Mouse (Mus musculus) adrenal gland, postnatal 36 days (tissue): Measurements from ENCODE around the gene Smim1. TPM values are rescaled to one million over a fixed set of nuclear protein-coding genes. Genes with fewer than 3 reads are reported as not detected.

ENCODE experiments used
- DNase-seq, 2 experiments: peaks; one replicate each; pipeline ENCODE4 v3.0.0; 2021; ENCODE audit warnings: mixed read lengths in 1 of 2
- long read RNA-seq, 2 experiments: library from polyadenylated mRNA; stranded (forward); transcript quantifications; one replicate each; pipeline ENCODE4 v2.0.0; 2021; ENCODE audit warnings: borderline sequencing depth in 2 of 2
- total RNA-seq, 2 experiments: library from RNA; stranded (reverse); gene quantifications; 2 replicates each; pipeline ENCODE4 v1.2.3; 2021

Smim1 gene
- total RNA-seq: 10 to 100 TPM; 45.4 to 54.8 TPM
- long read RNA-seq, experiment 1, transcript Smim1-210 (4 exons, 707 nt): major isoform, 17 of 38 reads
- long read RNA-seq, experiment 1, transcript Smim1-201 (4 exons, 2,568 nt): minor isoform, 5 of 38 reads
- long read RNA-seq, experiment 1, partial matches to known transcripts: 9 of 38 reads
- long read RNA-seq, experiment 1, other reads (novel, unspliced or antisense): 7 of 38 reads
- long read RNA-seq, experiment 2, transcript Smim1-210 (4 exons, 707 nt): major isoform, 7 of 16 reads
- long read RNA-seq, experiment 2, partial matches to known transcripts: 2 of 16 reads
- long read RNA-seq, experiment 2, other reads (novel, unspliced or antisense): 2 of 16 reads

DNA sequence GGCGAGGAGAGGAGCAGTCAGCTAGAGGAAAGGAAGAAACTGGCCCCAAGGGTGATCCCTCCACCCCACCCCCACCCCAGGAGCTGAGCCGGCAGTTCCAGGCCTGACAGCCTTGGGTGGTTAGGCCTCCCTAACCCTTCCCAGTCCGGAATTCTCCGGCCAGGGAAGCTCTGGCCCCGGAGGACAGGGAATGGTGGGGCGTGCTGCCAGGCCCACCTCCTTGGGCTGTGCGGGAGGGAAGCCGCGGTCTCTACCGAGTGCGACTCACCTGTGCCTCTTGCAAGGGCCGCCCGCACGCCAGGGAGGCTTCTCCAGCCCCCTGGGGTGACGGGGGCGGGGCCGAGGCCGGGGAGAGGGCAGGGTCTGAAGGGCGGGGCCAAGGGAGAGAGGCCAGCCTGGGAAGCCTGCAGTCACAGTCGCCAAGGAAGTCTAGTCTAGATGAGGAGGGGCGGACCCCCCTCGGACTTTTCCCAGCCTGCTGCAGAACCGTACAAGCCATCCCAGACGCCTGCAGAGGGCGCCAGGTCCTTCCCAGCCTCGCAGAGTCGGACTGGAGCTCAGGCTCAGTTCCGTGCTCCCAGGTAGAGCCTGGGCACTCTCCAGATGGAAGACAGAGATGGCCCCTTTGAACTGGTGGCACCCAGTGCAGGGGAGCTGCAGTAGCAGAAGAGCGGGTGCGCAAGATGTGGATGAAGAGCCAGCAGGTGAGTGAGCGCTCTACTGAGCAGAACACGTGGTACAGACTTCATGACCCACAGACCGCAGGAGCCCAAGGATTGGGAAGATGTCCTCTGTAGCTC, at the start of gene Smim1:
Gene Smim1, minus strand, starts transcription at position 590 of the 800 bp plus-strand sequence.
- DNase-seq: peak; percentile 84 to 89

DNA sequence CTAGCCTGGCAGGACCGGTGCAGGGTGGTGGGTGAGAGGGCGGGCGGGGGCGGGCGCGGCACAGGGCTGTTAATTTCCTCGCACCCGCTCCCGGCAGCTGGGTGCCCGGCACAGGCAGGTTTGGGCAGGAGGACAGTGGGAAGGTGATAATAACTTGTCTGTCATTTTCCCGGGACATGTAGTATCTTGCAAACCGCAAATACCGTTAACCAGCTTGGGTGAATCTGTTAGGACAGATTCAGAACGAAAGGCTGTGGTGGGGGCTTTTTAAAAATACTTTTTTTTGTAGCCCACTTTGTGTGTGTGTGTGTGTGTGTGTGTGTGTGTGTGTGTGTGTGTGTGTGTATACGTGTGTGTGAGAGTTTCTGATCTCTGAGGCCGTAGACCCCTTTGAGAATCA, 45.9 kb upstream of the Smim1 start:
- DNase-seq: no peak

DNA sequence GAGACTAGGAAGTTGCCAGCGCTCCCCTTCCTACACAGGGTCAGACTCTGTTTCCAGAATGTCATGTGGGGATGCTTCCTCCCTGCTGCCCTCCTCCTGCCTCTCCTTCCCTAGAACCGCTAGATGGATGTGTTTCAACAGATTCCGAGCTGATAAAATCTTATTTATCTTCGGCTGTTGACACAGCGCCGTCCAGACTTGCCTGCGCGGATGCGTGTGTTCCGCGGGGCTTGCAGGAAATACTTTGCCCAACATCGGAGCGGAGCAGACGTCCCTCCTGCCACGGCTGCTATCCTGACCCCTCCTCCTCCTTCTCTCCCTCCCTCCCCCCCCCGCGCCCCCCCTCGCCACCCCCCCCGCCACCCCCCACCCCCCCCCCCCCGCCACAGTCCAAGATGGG, 45.5 kb upstream of the Smim1 start:
- DNase-seq: no peak

DNA sequence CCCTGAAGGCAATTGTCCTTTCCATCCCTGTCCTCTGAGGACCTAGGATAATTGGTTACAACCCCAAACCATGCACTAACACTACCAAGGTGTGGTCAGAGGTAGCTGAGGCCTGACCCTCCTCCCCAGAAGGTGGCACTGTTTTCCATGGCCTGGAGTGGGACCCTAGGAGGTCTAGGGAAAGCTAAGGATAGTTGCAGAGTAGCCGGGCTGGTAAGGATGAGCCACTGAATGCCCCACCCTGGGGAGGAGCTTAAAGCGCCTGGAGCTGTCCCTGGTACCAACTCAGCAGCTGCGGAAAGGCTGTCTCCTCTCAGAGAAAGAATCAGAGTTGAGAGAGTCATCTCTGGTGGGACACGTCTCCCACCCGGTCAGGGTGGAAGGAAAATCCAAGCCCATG, 44.9 kb upstream of the Smim1 start:
- DNase-seq: peak; percentile 51 to 56

DNA sequence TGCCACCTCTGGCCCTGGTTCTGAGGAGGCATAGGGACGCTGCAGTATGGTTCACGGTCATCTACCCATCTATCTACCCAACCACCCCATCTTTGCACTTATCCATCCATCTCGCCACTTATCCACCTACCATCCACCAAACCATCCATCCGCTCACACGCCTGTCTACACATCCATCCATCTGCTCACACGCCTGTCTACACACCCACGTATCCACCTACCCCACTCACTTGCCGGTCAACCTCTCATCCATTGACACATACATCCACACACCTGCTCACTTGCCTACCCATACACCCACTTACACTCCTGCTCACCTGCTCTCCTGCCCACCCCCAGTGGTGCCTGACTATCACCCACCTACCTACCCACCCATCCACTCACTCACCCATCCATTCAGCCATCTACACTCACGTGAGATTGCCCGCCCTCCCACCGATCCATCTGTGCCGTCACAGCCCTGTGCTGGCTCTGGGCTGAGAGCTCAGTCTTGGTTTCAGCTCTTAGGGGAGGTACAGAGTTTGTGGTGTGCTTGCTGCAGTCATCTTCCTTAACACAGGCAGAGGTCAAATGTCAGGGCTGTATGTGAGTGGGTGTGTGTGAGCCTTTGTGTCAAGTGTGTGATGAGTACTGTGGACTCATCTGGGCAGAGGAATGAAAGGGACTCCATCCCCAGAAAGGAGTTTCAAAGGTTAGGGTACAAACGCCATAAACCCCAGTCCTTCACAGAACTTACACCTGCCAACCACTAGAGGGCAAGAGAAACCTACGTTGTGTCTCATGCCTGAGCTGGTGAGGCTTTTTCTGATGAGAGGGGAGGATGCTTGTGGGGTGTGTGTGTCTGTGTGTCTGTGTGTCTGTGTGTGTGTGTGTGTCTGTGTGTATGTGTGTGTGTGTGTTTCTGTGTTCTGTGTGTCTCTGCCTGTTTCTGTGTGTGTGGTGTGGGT, 39.1 kb upstream of the Smim1 start:
- peak; percentile 8 to 15 for DNase-seq

DNA sequence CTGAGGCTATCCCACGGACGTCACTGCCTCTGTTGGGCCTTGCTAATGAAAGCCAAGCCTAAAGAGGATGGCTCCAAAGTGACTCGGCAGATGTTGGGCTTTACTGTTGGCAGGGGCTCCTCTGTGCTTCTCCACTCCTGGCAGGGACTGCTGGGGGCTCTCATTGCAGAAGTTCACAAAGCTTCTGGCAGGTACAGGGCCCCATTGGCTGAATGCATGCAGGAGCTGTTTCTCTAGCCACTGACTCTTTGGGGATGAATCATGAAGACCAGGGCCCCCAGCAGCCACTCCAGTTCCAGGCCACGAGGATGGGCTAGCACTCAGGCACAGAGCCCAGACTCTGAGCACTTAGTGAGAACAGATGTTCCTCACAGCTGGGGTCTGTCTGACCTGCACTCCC, 31.7 kb upstream of the Smim1 start:
- DNase-seq: no peak

DNA sequence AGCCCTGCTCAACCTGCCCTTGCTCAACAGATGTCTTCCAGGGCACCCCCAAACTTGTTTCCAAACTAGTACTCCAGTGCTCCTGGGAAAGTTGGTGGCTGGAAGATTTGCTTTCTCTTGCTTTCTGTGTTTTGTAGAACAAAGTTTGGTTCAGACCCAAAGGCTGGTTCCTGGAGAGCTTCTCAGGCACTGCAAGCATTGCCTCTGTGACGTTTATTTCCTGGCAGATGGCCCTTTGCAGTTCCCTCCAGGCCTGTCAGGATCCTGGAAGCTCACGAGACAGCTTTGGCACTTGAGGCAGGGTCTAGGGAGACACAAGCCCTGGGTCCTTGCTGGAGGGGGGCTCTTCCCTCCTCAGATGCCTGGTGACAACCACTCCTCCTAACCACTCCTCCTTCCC, 30.6 kb upstream of the Smim1 start:
- DNase-seq: peak in 1 of 2 experiments; percentile 17

DNA sequence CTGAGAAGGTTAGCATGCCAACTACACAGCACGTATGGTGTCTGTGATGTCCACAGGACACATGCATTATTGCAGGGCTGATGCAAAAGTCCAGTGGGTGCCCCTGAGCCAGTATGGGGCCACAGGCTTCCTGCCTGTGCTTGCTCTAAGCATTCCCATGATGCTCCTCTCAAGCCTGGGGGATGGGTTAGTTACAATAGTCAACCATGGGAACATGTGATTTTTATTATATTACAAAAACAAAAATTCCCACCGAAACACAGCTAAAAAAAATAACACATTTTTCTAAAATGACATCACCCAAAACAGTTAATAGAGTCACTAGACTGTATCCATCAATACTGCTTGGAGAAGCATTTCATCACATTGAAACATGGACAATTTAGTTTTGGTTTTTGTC, 30.0 kb upstream of the Smim1 start:
- no peak for DNase-seq

DNA sequence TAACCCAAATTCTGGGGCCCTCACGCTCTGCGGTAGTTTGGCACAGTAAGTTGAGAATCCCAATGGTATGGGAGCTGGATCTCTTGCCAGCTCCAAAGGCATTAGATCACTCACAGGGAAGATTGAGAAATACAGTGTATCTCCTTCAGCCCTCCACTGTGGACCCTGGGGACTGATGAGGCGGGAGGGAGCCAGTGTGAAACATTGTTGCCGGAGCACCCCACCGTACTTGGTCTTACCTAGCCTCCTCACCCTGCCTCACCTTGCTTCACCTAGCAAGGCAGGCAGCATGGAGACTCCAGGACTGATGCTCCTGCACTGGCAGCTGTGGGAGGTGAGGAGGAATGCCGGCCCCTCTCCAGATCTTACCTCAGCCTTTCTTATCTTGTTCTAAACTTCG, 29.5 kb upstream of the Smim1 start:
- no peak for DNase-seq

DNA sequence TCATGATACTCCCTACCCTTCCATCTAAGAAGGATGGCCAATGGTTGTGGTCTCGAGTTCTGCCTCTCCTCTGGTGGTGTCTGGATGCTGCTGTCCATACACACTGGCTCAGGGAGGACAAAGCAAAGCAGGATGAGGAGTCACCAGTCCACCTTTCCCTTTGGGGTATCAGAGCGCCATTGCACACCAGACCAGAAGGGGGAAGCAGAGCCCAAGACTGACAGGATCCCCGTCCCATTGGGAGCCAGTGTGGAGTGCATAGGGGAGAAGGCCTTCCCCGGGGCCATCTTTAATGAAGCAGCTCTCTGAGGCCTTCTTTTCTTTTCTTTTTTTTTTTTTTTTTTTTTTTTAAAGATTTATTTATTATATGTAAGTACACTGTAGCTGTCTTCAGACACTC, 27.0 kb upstream of the Smim1 start:
- no peak for DNase-seq

DNA sequence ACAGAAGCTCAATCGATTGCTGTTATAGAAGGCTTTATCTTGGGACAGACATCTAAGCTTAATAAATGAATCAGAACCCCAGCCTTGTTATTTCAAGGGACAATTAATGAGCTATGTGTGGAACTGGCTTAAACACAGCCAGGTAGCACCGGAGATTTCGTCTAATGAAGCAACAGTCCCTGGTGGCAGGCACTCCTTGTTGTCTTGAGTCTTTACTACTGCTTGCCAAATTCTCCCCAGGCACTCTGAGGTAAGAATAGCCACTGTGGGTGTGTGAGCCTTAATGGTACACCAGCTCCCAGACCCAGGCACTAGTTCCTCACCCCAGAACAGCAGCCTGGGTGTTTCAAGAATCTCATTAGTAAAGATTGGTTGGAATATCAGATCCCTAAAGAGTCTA, 25.4 kb upstream of the Smim1 start:
- DNase-seq: no peak

DNA sequence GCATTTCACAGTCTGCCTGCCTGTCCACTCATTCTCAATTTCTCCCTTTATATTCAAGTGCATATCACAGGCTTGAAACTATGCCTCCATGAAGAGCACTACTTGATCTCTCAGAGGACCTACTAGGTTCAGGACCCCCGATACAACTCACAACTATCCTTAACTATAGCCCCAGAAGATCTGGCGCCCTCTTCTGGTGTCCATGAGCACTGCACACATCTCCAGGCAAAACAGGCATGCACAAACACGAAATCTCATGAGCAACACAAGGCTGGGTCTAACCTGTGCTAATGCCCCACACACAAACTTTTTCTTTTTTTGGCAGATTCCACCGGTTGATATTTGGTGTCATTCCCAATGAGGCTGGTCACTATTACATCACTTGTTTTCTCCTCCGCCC, 19.8 kb upstream of the Smim1 start:
- DNase-seq: no peak

DNA sequence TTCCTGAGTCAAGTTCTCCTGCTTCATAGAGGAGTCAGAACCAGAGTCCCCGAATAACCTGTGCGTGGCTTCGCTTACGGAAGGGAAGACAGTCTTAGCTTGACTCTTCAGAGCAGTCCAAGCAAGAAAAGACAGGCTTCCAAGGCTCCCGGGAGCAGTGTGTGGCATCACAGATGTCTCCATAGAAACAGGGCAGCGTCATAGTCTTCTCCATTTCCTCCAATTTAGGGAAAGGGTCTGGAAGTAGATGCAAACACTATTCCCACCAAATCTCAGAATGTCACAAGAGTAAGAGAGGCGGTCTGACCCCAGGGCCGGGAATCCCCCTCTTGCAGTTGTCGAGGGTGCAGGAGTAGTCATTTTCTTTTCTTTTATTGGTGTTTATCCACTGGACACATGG, 16.5 kb upstream of the Smim1 start, which contains the start of gene Ccdc27:
Gene Ccdc27, minus strand, starts transcription at position 101 of the 400 bp plus-strand sequence.
- no peak for DNase-seq

DNA sequence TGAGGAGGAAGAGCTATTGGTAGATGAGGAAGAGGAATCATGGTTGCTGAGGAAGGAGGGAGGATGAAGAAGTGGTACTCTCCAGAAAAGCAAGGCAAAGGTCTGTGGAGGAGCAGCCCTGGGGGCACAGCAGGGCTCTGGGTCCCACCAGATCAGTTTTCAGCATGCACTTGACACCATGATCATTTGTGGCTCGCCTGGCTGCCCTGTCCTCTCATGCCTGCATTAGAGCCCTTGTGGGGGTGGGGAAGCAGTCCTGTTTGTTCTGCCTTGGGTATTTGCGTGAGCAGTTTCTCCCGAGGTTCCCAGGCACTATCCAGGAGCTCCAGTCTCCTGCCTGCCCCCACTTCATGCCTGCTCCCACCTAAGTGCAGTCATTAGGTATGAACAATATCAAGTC, 11.1 kb upstream of the Smim1 start:
- no peak for DNase-seq

DNA sequence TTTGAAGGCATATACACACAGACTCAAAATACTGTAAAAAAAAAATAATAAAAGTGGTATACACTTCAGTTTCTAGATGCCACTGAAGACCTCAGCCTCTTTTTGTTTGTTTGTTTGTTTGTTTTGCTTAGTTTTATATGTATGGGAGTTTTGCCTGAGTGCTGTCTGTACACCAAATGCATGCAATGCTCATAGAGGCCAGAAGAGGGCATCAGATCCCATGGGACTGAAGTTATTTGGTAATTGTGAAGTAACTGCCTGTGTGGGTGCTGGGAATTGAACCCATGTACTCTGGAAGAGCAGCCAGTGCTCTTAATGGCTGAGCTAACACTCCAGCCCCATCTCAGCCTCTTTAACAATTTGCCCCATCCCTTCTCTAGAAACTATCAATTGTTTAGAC, 2.6 kb upstream of the Smim1 start:
- no peak for DNase-seq

DNA sequence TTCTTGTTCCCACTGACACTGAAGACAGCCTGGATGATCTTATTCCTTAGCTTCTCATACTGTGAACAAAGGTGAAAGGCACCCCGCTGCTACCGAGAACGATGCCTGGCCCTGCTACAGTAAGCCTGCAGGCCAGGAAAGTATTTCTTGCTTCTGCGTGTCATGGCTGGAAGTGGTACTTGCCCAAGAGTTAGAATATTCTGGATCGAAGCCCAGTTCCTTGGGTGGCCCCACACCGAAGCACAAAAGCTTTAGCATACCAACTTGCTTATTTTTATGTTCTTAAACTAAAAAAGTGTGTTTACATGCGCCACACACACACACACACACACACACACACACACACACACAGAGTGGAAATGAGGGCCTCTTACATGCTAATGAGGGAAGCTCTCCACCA, 2.0 kb upstream of the Smim1 start:
- DNase-seq: no peak

DNA sequence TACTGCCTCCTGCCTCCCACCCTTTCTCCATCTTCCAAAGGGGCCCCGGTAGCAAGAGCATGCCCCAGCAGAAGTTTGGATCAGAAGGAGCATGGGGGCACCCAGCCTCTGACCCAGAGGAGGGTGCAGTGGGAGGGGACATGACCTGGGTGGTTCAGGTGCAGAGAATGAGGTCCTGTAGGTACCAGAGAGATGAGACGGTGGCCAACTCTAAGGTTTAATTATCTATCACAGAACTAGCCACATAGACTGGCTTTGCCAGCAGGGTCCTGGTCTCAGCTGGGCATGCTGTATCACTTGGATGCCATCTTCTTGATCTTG, 371 bp upstream of the Smim1 start:
- no peak for DNase-seq

DNA sequence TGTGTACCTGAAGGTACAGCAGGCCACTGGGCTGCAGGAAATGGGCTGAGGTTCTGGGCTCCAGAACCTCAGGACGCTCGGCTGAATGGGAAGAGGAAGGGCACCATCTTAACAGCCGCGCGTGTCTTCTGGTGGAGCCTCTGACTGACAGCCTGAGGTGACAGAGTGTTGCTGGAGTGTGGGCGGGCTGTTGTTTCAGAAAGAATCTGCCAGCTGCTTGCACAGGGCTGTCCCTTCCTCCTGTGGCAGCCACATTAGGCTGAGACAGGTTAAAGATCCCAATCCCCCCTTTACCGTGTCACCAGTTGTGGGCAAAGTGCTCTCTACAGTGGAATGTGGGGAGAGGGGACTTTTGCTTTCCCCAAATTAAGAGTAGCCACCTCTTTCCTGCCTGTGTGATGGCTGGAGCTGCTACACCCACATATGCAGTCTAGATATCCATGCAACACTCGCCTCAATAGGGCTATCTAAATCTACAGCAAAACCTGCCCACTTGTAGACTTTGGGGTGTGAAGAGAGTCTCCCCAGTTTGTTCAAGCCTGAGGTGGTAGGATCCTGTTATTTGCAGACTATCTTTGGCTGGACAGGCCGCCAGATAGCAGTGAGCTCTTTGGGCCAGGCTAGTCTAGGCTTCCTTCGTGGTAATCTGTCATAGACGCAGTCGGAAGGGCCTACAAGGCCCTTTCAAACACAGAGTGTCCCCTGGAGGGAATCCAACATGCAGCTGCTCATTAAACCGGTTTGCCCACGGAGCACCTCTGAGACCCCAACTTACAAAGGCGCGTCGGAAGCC, 1.1 kb downstream of the Smim1 start:
- peak in 1 of 2 experiments; percentile 27 for DNase-seq

DNA sequence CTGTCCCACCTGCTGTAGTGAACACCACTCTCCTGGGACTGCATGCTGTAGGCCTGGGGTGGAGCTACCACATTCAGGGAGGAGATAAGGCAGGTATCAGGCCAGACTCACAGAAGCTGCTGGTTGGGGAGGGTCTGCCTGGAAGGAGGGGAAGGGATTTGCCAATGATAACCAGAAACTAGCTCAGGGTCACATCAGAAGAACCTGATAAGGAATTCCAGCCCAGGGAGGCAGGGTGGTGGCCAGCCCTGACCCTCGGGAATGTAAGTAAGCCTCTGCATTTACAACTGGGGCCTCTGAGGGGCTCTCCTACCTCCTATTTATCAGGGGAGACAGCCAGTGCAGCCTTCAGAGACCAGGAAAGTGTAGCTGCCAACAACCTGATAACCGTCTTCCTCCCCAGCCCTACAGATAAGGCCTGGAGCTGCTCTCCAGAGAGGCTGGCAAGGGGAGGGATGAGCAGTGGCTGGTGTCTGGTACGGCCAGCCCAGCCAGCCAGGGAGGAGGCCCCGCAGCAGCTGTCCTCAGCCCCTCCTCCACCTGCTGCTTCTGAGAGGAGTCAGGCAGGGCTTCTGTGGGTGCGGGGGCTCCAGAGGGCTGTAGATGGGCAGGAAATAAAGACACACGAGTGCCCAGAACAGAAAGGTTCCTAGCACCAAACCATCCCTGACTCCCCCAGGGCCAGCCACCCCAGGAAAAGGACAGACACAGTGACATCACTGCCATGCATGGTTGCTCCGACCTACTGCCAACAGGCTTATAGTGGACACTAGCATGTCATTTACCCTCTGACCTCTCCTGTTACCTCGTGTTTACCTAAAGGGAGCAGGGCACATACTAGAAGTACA, 2.1 kb downstream of the Smim1 start:
- no peak for DNase-seq

DNA sequence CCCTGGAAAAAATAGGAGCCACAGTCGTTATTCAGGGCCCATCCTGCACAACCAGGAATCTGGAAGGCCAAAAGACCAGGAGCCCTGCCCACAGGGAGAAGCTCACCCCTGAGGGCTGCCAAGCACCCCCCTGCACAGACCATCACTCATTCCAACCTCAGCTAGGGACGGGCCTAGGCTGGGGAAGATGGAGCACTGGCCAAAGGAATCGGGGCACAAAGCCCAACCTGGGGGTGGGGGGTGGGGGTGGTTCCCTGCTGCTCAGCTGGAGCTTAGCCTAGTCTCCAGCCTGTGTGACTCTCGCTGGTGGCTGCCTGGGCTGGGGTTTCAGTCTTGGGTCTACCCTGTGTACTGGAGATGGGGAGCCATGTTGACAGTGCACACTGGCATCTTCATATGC, 3.2 kb downstream of the Smim1 start:
- no peak for DNase-seq

DNA sequence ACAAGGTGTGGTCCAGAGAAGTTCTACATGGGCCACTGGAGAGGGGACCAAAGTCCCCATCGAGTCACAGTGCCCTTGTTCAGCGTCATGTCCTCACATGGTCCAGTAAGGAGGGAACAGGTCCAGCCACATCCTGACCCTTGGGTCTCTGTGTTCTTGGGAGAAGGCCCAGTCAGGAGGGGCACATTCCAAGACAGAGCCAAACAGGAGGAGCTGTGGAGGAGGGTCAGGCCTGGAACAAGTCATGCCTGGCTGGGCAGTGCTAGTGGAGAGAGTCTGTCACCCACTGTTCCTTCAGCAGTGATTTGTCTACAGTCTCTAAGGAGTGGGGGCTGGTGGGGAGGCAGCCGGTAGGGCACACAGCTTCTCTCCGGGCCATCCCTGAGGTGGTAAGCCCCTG, 3.6 kb downstream of the Smim1 start:
- DNase-seq: peak; percentile 15 to 40
